Mouse (Mus musculus): ENCODE results near the gene Rasal1. TPM values are rescaled to one million over a fixed set of nuclear protein-coding genes. Genes with fewer than 3 reads are reported as not detected.
A peak's percentile ranks its signal among the peaks of the same experiment; 100 is the strongest.

The Rasal1 gene
- polyA plus RNA-seq (2014; fragmentation: Nextera tagmentation; extraction: Ambion mirVana): not detected in 2 replicates

- H3K9ac ChIP-seq (ENCODE audit: low read length): no peak within 1 kb of the TSS
- H3K4me2 ChIP-seq (ENCODE audit: low read depth, low read length, severe bottlenecking): peak within 1 kb of the TSS; percentile 49
- peaks cover 10% of the 10 kb centered on the region; the same call in 1 of the 2 replicates for H3K4me1 ChIP-seq (replicated peaks; ENCODE audit: control insufficient read depth, insufficient read depth, low read length)
- ATAC-seq (replicated peaks; ENCODE audit: low FRiP score): peak; percentile 49
- no peaks in the 10 kb centered on the region for H3K9me3 ChIP-seq (ENCODE audit: control insufficient read depth, low read length)
- WGBS: 1% methylated on average over 49 of the region's 53 CpGs
- peak; percentile 75 for DNase-seq (ENCODE audit: low spot score)
- H3K36me3 ChIP-seq (ENCODE audit: control insufficient read depth, insufficient read depth, low read length): no peaks in the 10 kb centered on the region
- H3K4me3 ChIP-seq (ENCODE audit: low read depth, low read length): peak within 1 kb of the TSS; percentile 14; the same call in 1 of the 2 replicates
- peaks cover 30% of the 10 kb centered on the region for H3K27me3 ChIP-seq (ENCODE audit: control insufficient read depth, insufficient read depth, low read length)
- H3K27ac ChIP-seq (ENCODE audit: low read depth, low read length): no peak within 1 kb of the TSS
Measured at GRCm38 (mm10) chr5:120648569-120649373, at the start of gene Rasal1. Gene Rasal1, plus strand, starts transcription at chr5:120648812.

GRCm38 (mm10) chr5:120599625-120600024, 49.0 kb upstream of the Rasal1 start:
- Histone ChIP-seq H3K9me3 (ENCODE audit: control insufficient read depth, low read length) (no peaks in the 10 kb centered on the region), H3K4me3 (ENCODE audit: low read depth, low read length) (no peak overlapping the region), H3K27me3 (ENCODE audit: control insufficient read depth, insufficient read depth, low read length) (no peaks in the 10 kb centered on the region), H3K27ac (ENCODE audit: low read depth, low read length) (no peak overlapping the region), H3K36me3 (ENCODE audit: control insufficient read depth, insufficient read depth, low read length) (no peaks in the 10 kb centered on the region), H3K4me2 (ENCODE audit: low read depth, low read length, severe bottlenecking) (no peak overlapping the region), H3K9ac (ENCODE audit: low read length) (no peak overlapping the region), H3K4me1 (replicated peaks; ENCODE audit: control insufficient read depth, insufficient read depth, low read length) (no peaks in the 10 kb centered on the region)
- no peak for DNase-seq (ENCODE audit: low spot score)
- no peak for ATAC-seq (replicated peaks; ENCODE audit: low FRiP score)
- 96% methylated on average over 6 of the region's 6 CpGs for WGBS

- Histone ChIP-seq H3K27ac (ENCODE audit: low read depth, low read length) (no peak overlapping the region), H3K4me3 (ENCODE audit: low read depth, low read length) (no peak overlapping the region), H3K36me3 (ENCODE audit: control insufficient read depth, insufficient read depth, low read length) (no peaks in the 10 kb centered on the region), H3K9me3 (ENCODE audit: control insufficient read depth, low read length) (no peaks in the 10 kb centered on the region), H3K27me3 (ENCODE audit: control insufficient read depth, insufficient read depth, low read length) (no peaks in the 10 kb centered on the region), H3K9ac (ENCODE audit: low read length) (no peak overlapping the region), H3K4me2 (ENCODE audit: low read depth, low read length, severe bottlenecking) (no peak overlapping the region), H3K4me1 (replicated peaks; ENCODE audit: control insufficient read depth, insufficient read depth, low read length) (peaks cover 3% of the 10 kb centered on the region; the same call in 1 of the 2 replicates)
- WGBS: 60% methylated on average over 11 of the region's 11 CpGs
- no peak for ATAC-seq (replicated peaks; ENCODE audit: low FRiP score)
- no peak for DNase-seq (ENCODE audit: low spot score)
Measured at GRCm38 (mm10) chr5:120600946-120601668, 47.5 kb upstream of the Rasal1 start.

GRCm38 (mm10) chr5:120602210-120602609, 46.4 kb upstream of the Rasal1 start:
- WGBS: 90% methylated on average over 12 of the region's 12 CpGs
- no peak overlapping the region for H3K27ac ChIP-seq (ENCODE audit: low read depth, low read length)
- H3K36me3 ChIP-seq (ENCODE audit: control insufficient read depth, insufficient read depth, low read length): no peaks in the 10 kb centered on the region
- DNase-seq (ENCODE audit: low spot score) (no peak), ATAC-seq (replicated peaks; ENCODE audit: low FRiP score) (no peak)
- no peak overlapping the region for H3K4me3 ChIP-seq (ENCODE audit: low read depth, low read length)
- no peaks in the 10 kb centered on the region for H3K27me3 ChIP-seq (ENCODE audit: control insufficient read depth, insufficient read depth, low read length)
- no peak overlapping the region for H3K9ac ChIP-seq (ENCODE audit: low read length)
- peaks cover 3% of the 10 kb centered on the region; the same call in 1 of the 2 replicates for H3K4me1 ChIP-seq (replicated peaks; ENCODE audit: control insufficient read depth, insufficient read depth, low read length)
- H3K9me3 ChIP-seq (ENCODE audit: control insufficient read depth, low read length): no peaks in the 10 kb centered on the region
- no peak overlapping the region for H3K4me2 ChIP-seq (ENCODE audit: low read depth, low read length, severe bottlenecking)

- Histone ChIP-seq H3K36me3 (ENCODE audit: control insufficient read depth, insufficient read depth, low read length) (no peaks in the 10 kb centered on the region), H3K4me2 (ENCODE audit: low read depth, low read length, severe bottlenecking) (no peak overlapping the region), H3K9me3 (ENCODE audit: control insufficient read depth, low read length) (no peaks in the 10 kb centered on the region), H3K27ac (ENCODE audit: low read depth, low read length) (no peak overlapping the region), H3K9ac (ENCODE audit: low read length) (no peak overlapping the region), H3K4me3 (ENCODE audit: low read depth, low read length) (no peak overlapping the region), H3K27me3 (ENCODE audit: control insufficient read depth, insufficient read depth, low read length) (no peaks in the 10 kb centered on the region), H3K4me1 (replicated peaks; ENCODE audit: control insufficient read depth, insufficient read depth, low read length) (peaks cover 3% of the 10 kb centered on the region; the same call in 1 of the 2 replicates)
- WGBS: 54% methylated on average over 7 of the region's 7 CpGs
- no peak for DNase-seq (ENCODE audit: low spot score)
- no peak for ATAC-seq (replicated peaks; ENCODE audit: low FRiP score)
Measured at GRCm38 (mm10) chr5:120603515-120603914, 45.1 kb upstream of the Rasal1 start.

- DNase-seq (ENCODE audit: low spot score) (peak; percentile 90), ATAC-seq (replicated peaks; ENCODE audit: low FRiP score) (no peak)
- H3K9me3 ChIP-seq (ENCODE audit: control insufficient read depth, low read length): no peaks in the 10 kb centered on the region
- H3K4me1 ChIP-seq (replicated peaks; ENCODE audit: control insufficient read depth, insufficient read depth, low read length): peaks cover 3% of the 10 kb centered on the region; the same call in 1 of the 2 replicates
- peak overlapping the region; percentile 65 for H3K4me2 ChIP-seq (ENCODE audit: low read depth, low read length, severe bottlenecking)
- H3K27ac ChIP-seq (ENCODE audit: low read depth, low read length): no peak overlapping the region
- H3K27me3 ChIP-seq (ENCODE audit: control insufficient read depth, insufficient read depth, low read length): no peaks in the 10 kb centered on the region
- no peaks in the 10 kb centered on the region for H3K36me3 ChIP-seq (ENCODE audit: control insufficient read depth, insufficient read depth, low read length)
- peak overlapping the region; percentile 49; the same call in 1 of the 2 replicates for H3K9ac ChIP-seq (ENCODE audit: low read length)
- peak overlapping the region; percentile 10 for H3K4me3 ChIP-seq (ENCODE audit: low read depth, low read length)
- WGBS: 2% methylated on average over 6 of the region's 6 CpGs
Measured at GRCm38 (mm10) chr5:120604839-120605238, 43.8 kb upstream of the Rasal1 start.

GRCm38 (mm10) chr5:120605241-120605661, 43.4 kb upstream of the Rasal1 start:
- H3K9ac ChIP-seq (ENCODE audit: low read length): peak overlapping the region; percentile 49
- WGBS: under 1% methylated on average over 10 of the region's 10 CpGs
- no peak for DNase-seq (ENCODE audit: low spot score)

GRCm38 (mm10) chr5:120605688-120606087, 42.9 kb upstream of the Rasal1 start:
- DNase-seq (ENCODE audit: low spot score): peak; percentile 94
- ATAC-seq (replicated peaks; ENCODE audit: low FRiP score): peak; percentile 70
- H3K27ac ChIP-seq (ENCODE audit: low read depth, low read length): no peak overlapping the region
- no peaks in the 10 kb centered on the region for H3K27me3 ChIP-seq (ENCODE audit: control insufficient read depth, insufficient read depth, low read length)
- peaks cover 3% of the 10 kb centered on the region; the same call in 1 of the 2 replicates for H3K4me1 ChIP-seq (replicated peaks; ENCODE audit: control insufficient read depth, insufficient read depth, low read length)
- no peaks in the 10 kb centered on the region for H3K9me3 ChIP-seq (ENCODE audit: control insufficient read depth, low read length)
- H3K4me3 ChIP-seq (ENCODE audit: low read depth, low read length): peak overlapping the region; percentile 10
- WGBS: 4% methylated on average over 8 of the region's 8 CpGs
- no peaks in the 10 kb centered on the region for H3K36me3 ChIP-seq (ENCODE audit: control insufficient read depth, insufficient read depth, low read length)
- H3K9ac ChIP-seq (ENCODE audit: low read length): no peak overlapping the region; the same call in 1 of the 2 replicates
- peak overlapping the region; percentile 65 for H3K4me2 ChIP-seq (ENCODE audit: low read depth, low read length, severe bottlenecking)

More at GRCm38 (mm10) chr5:120605241-120605661, 43.4 kb upstream of the Rasal1 start:
- H3K4me1 ChIP-seq (replicated peaks; ENCODE audit: control insufficient read depth, insufficient read depth, low read length): peaks cover 3% of the 10 kb centered on the region; the same call in 1 of the 2 replicates
- H3K4me3 ChIP-seq (ENCODE audit: low read depth, low read length): peak overlapping the region; percentile 10
- ATAC-seq (replicated peaks; ENCODE audit: low FRiP score): peak; percentile 59
- H3K27me3 ChIP-seq (ENCODE audit: control insufficient read depth, insufficient read depth, low read length): no peaks in the 10 kb centered on the region
- H3K36me3 ChIP-seq (ENCODE audit: control insufficient read depth, insufficient read depth, low read length): no peaks in the 10 kb centered on the region
- no peaks in the 10 kb centered on the region for H3K9me3 ChIP-seq (ENCODE audit: control insufficient read depth, low read length)
- no peak overlapping the region for H3K27ac ChIP-seq (ENCODE audit: low read depth, low read length)
- H3K4me2 ChIP-seq (ENCODE audit: low read depth, low read length, severe bottlenecking): peak overlapping the region; percentile 65

Measured in forebrain, embryonic 11.5 days (tissue).